Mouse (Mus musculus): ENCODE measurements around the gene Obp1b. TPM values are rescaled to one million over a fixed set of nuclear protein-coding genes. Genes with fewer than 3 reads are reported as not detected.
"Not testable (repeated sequence)": the region's sequence is repeated elsewhere in the genome, so short reads cannot be mapped to it uniquely, and the experiment has no call there.

Obp1b gene
- total RNA-seq (2014; rRNA removed) (not detected in 2 replicates), polyA plus RNA-seq (2015; fragmentation: Nextera tagmentation; extraction: Ambion mirVana) (not detected in 2 replicates)

- H3K4me3 ChIP-seq (ENCODE audit: low read depth, low read length); H3K27ac ChIP-seq (ENCODE audit: low read depth, low read length); H3K27me3 ChIP-seq (ENCODE audit: insufficient read depth, low read length); H3K4me1 ChIP-seq (ENCODE audit: insufficient read depth, low read length); H3K4me2 ChIP-seq (ENCODE audit: low read depth, low read length, poor library complexity, severe bottlenecking); H3K9me3 ChIP-seq (ENCODE audit: low read length); ATAC-seq (ENCODE audit: low FRiP score); H3K9ac ChIP-seq (replicated peaks; ENCODE audit: low read length, poor library complexity, severe bottlenecking); H3K36me3 ChIP-seq (ENCODE audit: insufficient read depth, low read length); DNase-seq (ENCODE audit: low spot score): not testable (repeated sequence)
- no CpG with 5 or more reads among the region's 3 CpGs for WGBS
Observed at GRCm38 (mm10) chrX:78186477-78186876, at the start of gene Obp1b. Obp1b (plus strand) TSS chrX:78186777.

GRCm38 (mm10) chrX:78202220-78202619, 15.6 kb downstream of the Obp1b start:
- not testable (repeated sequence) for H3K4me3 ChIP-seq (ENCODE audit: low read depth, low read length); H3K9me3 ChIP-seq (ENCODE audit: low read length); H3K36me3 ChIP-seq (ENCODE audit: insufficient read depth, low read length); H3K27ac ChIP-seq (ENCODE audit: low read depth, low read length); DNase-seq (ENCODE audit: low spot score); ATAC-seq (ENCODE audit: low FRiP score); H3K9ac ChIP-seq (replicated peaks; ENCODE audit: low read length, poor library complexity, severe bottlenecking); H3K4me1 ChIP-seq (ENCODE audit: insufficient read depth, low read length); H3K27me3 ChIP-seq (ENCODE audit: insufficient read depth, low read length); H3K4me2 ChIP-seq (ENCODE audit: low read depth, low read length, poor library complexity, severe bottlenecking)
- WGBS: 57% methylated on average over 1 of the region's 1 CpGs

GRCm38 (mm10) chrX:78202829-78203228, 16.3 kb downstream of the Obp1b start:
- Histone ChIP-seq H3K36me3 (ENCODE audit: insufficient read depth, low read length) (no peaks in the 10 kb centered on the region), H3K4me3 (ENCODE audit: low read depth, low read length) (no peak overlapping the region), H3K9ac (replicated peaks; ENCODE audit: low read length, poor library complexity, severe bottlenecking) (no peak overlapping the region), H3K27me3 (ENCODE audit: insufficient read depth, low read length) (no peaks in the 10 kb centered on the region), H3K27ac (ENCODE audit: low read depth, low read length) (no peak overlapping the region), H3K4me2 (ENCODE audit: low read depth, low read length, poor library complexity, severe bottlenecking) (no peak overlapping the region), H3K4me1 (ENCODE audit: insufficient read depth, low read length) (no peaks in the 10 kb centered on the region), H3K9me3 (ENCODE audit: low read length) (no peaks in the 10 kb centered on the region)
- TF ChIP-seq CTCF (IDR thresholded peaks at IDR 0.05): no peak
- WGBS: 88% methylated on average over 5 of the region's 5 CpGs
- no peak for DNase-seq (ENCODE audit: low spot score)
- no peak for ATAC-seq (ENCODE audit: low FRiP score)

Other genes starting within 250 kb of the Obp1b start
- not detected in 2 replicates for gene Obp1a, start 95.4 kb upstream of the Obp1b start, total RNA-seq (2014; rRNA removed)
- gene Obp1a, start 95.4 kb upstream of the Obp1b start, polyA plus RNA-seq (2015; fragmentation: Nextera tagmentation; extraction: Ambion mirVana): not detected in 2 replicates
- not detected in 2 replicates for gene Gm5938, start 61.3 kb upstream of the Obp1b start, total RNA-seq (2014; rRNA removed)
- not detected in 2 replicates for gene Gm5938, start 61.3 kb upstream of the Obp1b start, polyA plus RNA-seq (2015; fragmentation: Nextera tagmentation; extraction: Ambion mirVana)
- gene Gm14743, start 59.1 kb downstream of the Obp1b start, total RNA-seq (2014; rRNA removed): not detected in 2 replicates
- not detected in 2 replicates for gene Gm14743, start 59.1 kb downstream of the Obp1b start, polyA plus RNA-seq (2015; fragmentation: Nextera tagmentation; extraction: Ambion mirVana)
- not detected in 2 replicates for gene 4930480E11Rik, start 182.9 kb downstream of the Obp1b start, total RNA-seq (2014; rRNA removed)
- not detected in 2 replicates for gene 4930480E11Rik, start 182.9 kb downstream of the Obp1b start, polyA plus RNA-seq (2015; fragmentation: Nextera tagmentation; extraction: Ambion mirVana)